Mouse (Mus musculus): ENCODE measurements around the gene Adam8.

Adam8 gene

DNA sequence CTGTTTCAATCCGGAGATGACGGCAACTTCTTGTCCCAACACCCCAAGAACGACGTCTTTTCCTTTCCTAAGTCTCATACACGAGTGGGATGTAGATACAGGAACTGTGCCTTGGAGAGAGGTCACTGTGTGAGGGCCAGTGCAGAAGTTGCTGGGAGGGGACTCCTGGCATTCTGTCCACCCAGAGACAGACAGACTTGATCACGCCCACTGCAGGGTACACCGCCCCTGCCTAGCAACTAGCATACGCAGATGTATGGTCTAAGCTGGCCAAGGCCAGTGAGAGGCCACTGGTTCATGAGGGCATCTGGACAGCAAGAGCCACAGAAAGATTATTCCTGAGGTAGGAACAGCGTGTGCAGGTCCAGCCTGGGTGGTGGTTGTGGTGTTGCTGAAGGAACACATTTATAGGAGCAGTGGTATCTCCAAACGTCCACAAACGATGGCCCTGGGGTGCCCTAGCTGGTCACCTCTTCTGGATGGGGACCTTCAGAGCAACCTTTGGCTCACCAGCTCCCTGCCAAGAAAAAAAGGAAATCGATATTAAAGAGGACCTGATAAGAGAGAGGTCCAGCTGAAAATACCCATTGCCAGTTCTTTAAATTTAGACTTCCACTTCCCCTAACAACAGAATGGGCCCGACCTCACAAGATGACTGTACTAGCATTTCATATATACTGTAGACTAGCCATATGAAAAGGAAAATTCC is 13.2 kb downstream of the Adam8 start:
- no peak for DNase-seq (ENCODE audit: low read depth)

DNA sequence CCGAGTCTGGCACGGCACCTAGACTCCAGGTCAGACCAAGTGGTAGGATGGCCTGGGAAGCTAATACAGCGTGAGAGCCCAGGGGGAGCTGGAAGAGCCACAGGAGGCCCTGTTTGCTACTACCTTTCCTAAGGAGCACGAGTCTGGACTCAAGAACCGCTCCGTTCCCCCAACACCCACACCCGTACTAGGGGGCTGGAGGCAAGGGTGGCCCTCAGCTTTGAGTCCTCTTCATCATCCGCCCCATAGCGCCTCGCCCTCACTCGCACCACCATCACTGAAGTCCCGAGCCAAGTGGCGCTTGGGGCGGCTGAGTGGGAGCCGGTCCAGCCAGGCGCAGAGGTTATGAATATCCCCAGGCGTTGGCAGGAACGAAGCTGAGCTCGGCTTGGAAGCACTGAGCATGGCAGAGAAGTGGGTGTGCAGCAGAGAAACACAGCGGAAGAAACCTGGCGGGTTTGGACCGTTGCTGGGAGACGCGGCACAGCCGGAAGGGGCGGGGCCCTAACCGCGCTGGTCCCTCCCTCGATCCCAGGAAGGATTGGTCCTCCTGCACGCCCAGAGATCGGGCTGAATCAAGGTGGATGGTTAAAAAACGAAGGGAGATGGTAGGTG is 14.0 kb downstream of the Adam8 start, which contains the start of gene 6430531B16Rik:
TSS of gene 6430531B16Rik (minus strand) at position 478 of the 615 bp plus-strand sequence.
- no peak for DNase-seq (ENCODE audit: low read depth)

DNA sequence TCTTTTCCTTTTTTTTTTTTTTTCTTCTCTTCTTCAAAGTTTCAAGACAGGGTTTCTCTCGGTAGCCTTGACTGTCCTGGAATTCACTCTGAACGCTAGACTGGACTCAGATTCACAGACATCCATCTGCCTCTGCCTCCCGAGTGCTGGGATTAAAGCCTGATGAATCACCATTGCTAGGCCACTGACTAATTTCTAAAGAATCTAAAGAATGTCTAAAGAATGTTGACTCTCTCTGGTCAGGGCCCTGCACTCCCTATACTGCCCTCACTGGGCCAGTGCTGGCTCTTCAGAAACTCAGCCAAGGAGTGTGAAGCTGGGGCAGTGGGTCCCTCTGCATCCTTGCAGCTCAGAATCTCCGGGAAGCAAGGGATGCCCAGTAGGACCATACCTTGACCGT is 16.9 kb downstream of the Adam8 start:
- DNase-seq (ENCODE audit: low read depth): no peak

DNA sequence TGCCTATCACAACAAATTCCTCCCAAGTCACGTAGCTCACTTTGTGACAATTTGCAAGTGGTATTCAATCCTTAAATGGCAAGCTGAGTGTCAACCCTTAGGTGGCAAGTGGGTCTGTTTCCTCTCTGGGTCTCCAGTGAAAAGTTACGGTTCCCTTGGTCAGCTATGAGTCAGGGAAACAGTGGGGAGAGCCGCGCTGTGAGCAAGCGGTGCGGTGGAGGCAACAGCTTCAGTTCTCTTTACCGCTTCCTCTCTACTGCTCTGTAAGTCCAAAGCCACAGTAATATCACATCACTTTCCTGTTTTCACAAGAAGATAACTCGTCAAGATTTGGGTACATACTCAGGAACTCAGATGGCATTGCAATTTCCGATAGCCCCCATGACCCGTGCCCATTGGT is 18.1 kb downstream of the Adam8 start:
- DNase-seq (ENCODE audit: low read depth): no peak

DNA sequence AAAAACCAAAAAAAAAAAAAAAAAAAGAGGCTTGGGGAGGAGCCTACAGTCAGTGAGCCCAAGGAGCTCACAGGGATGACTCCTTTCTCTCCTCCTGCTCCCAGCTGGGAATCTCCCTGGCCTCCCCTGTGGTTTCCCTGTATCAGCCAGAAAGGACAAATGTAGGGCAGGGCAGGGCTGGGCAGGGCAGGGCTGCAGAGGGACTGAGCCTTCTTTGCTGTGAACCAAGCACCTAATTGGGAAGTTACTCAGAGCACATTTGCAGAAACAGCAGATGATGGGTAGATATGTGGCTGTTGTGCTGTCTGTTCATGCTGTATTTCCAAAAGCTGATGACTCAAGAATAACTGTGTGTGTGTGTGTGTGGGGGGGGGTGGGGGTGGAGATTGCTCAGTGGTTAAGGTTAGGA is 19.4 kb downstream of the Adam8 start:
- no peak for DNase-seq (ENCODE audit: low read depth)

DNA sequence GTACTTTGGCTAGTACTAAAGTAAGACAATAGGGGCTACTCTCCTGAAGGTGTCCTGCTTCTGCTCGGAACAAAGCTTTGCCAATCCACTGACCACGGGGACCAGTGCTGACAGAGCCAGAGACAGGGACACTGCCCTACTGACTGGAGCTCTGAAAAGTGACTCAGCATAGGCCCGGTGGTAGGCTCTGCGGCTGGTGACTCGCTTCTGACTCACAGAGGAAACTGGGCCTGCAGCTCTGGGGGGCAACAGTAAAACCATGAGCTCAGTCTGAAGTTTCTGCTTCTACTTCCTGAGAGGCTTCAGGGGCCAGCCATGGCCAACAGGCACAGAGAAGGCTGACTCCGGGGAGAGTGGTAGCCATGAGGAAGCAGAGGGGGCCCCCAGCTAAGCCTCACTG is 20.9 kb downstream of the Adam8 start:
- no peak for DNase-seq (ENCODE audit: low read depth)

DNA sequence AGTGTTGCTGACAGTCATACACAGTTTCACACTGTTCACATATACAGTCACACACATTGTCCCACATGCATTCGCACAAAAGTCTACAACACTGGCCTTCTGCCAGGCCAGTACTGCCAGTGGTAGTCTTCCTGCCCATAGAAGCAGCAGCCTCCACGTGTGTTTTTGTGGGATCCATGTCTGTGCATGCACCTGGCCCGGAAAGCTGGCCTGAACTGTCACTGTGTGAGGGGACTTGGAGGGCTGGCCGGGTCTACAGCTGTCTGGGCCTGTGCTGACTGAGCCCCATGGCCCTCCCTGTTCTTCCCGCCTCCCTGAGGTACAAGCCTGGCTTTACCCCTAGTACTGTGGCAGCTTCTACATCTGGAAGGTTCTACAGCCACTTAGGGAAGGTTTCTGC is 21.4 kb downstream of the Adam8 start:
- DNase-seq (ENCODE audit: low read depth): no peak

DNA sequence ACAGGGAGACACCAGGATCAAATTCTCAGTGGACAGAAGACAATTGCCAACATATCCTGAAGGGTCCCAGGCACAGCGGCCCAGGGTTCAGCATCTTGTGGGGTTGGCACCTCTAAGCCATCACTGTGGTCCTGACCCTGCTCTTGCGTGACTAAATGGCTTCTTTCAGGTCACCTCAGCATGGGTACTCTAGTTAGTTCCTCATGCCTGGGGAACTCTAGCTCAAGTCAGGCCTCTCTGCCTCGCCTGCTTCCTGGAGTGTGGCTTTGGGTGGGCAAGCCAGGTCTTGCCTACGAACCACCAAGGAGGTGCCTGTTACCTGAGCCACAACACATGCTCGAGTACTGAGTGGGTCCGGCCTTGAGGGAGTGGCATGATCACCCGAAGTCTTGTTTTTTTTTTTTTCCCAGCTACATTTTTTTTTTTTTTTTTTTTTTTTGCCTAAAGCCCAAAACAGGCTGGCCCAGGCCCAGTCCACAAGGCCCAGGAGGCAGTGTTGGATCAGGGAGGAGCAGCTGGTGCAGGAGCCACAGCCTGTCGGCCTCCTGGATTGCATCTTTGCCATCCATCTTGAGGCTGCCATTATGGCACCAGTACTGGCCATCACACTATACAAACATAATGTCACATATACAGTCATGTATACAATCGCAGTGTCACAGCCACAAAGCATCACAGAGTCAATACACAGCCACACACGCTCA is 22.0 kb downstream of the Adam8 start:
- DNase-seq (ENCODE audit: low read depth): no peak

DNA sequence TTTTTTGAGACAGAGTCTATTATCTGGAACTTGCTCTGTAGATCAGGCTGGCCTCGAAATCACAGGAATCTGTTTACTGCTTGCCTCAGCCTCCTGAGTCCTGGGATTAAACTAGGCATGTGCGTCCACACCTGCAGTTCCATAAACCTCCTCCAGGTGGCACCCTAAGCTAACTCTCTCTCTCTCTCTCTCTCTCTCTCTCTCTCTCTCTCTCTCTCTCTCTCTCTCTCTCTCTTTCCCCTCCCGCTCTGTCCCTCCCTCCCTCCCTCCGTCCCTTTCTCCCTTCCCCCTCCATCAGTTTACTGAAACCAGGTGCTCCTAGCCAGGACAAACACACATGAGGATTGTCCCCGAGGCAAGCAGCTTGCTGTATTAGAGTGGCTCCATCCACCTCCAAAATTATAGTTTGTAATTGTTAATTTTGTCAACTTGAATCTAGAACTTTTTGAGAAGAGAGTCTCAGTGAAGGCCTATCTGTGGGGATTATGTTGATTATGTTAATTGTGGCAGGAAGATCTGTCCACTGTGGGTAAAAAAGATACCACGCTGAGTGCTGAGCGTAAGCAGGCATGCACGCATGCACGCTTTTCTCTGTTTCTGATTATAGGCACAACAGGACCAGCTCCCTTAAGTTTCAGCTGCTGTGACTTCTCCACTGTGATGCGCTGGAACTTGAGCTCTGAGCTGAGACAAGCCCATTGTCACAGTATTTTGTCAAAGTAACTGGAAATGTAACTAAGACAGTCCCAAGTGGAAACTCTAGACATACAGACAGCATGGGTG is 22.8 kb downstream of the Adam8 start:
- no peak for DNase-seq (ENCODE audit: low read depth)

DNA sequence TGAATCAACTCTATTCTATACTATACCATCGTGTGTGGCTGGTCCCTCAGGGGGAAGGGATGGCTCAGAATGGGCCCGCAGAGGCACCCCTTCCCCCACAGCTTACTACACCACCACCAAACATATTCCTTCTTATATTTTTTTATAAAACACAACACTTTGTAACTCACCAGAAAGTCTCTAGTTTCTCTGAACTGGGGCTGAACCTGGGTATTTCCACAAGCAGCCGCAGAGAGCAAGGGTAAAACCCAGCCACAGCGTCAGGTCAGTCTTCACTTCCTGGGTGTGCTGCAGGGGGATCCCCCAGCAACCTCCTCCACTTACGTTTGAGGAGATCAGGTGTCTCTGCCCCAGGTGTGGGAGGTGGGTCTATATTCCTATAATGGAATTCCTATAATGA is 23.9 kb downstream of the Adam8 start:
- DNase-seq (ENCODE audit: low read depth): no peak

DNA sequence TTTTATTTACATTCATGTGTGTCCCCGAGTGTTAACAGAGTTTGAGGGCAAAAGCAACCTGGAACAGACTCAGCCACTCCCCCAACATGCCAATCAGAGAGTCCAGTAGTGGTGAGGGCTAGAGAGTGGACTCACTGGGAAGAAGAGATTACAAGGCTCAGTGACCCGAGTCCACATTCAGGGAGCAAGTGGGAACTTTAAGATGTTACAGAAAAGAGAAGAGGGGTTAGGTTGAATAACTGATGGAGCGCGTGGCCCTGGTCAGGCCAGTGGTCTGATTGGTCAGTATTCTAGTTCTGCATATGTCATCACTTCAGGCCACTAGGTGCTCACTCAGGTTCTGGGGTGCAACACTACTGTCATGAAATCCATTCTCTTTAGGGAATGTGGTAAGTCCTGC is 25.2 kb downstream of the Adam8 start:
- no peak for DNase-seq (ENCODE audit: low read depth)

DNA sequence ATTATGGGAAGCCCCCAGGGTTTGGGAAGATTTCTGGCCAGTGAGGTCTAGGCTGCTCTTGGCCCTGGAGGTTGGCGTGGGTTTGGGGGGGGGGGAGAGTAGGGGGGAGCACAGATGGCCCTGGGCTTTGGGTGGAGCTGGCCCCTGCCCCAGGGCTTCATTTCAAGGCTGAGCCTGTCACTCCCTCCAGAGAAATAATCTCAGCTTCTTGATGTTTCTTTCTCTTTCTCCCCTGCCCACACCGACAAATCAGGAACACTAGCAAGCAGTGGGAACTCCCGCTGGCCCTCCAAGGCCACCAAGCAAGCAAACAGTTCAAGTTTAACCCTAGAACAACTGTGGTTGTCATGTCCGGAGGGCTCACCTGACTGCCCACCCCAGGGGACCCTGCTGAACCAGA is 28.5 kb downstream of the Adam8 start:
- no peak for DNase-seq (ENCODE audit: low read depth)

DNA sequence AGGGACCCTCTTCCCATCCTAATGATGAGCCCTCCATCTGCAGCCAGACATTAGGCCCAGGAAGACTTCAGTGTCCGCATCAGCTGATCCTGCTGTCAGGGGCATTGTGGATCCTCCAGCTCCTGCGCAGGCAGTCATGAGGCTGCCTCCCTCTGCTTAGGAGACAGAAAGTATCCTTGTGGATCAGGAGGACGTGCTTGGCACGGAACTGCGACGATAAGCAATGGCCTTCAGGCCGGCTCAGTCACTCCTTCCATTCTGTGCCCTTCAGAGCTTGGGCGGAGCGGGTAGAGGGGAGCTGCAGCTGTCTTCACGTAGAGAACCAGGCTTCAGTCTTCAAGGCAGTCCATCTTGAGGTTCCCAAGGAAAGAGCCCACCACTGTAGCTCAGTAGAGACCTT is 31.2 kb downstream of the Adam8 start:
- DNase-seq (ENCODE audit: low read depth): no peak

DNA sequence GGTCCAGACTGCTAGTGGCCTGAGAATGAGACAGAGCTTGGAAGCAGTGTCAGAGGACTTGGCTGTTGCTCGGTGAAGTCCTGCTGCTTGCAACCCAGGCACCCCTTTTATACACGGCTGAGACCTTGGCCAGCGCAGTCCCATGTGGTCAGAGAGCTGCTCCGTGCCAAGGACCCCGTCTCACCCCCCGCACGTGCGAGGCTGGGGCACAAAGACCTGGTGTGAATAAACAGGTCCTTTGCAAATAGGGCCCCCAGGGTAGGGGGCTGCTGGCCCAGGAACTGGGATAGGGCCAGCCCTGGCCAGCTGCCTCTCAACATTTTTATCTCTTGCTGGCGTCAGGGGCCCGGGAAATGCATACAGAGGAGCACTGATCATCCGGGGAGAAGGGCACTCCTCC is 34.4 kb downstream of the Adam8 start:
- no peak for DNase-seq (ENCODE audit: low read depth)

DNA sequence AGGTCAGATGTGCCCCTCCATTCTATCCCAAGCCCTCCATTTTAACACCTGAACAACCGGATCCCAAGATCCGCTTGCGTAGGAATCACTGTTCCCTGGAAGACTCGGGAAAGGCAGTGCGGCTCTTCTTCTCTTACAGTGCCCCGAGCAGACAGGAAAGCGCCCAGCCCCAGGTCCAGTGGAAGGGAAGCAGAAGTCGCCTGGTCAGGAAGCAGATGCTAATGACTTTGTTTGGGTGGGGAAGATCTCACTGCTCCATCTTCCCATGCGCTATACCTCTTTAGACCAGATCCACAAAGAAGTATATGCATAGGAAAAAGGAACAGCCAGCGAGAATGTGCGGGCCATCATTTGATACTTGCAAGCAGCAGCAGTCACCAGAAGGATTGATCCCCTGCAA is 34.9 kb downstream of the Adam8 start:
- no peak for DNase-seq (ENCODE audit: low read depth)

DNA sequence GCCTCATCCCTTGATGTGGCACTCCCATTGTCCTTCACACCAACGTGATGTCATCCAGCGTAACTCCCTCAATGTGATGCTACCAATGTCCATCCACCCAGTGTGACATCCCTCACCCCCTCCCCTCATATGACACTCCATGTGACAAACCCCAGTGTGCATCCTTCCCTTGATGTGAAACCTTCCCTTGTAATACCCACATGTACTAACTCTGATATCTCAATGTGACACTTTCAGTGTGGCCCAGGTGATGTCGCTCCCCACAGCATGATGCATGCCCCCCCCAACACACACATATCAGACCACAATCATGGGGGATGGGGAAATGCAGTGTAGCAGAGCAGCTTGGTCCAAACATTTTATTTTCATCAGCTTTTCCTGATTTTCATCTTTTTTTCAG is 35.7 kb downstream of the Adam8 start:
- DNase-seq (ENCODE audit: low read depth): no peak

DNA sequence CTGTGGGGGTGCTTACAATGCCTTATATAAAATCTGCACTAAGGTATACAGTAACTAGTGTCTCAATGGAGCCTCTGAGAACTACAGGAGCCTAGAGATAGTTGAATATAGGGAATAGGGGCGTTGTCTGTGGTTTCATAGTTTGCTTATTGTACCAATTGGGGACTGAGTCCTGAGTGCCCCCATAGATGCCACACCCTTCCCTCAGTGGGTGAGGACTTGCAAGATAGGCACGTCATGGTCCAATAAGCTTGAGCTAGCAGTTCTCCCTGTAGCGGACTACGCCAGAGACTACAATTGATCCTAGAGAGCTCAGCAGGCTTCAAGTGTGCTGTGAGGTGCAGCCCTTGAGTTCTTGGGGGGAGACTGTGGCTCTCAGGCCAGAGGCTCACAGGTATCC is 36.9 kb downstream of the Adam8 start:
- DNase-seq (ENCODE audit: low read depth): no peak

DNA sequence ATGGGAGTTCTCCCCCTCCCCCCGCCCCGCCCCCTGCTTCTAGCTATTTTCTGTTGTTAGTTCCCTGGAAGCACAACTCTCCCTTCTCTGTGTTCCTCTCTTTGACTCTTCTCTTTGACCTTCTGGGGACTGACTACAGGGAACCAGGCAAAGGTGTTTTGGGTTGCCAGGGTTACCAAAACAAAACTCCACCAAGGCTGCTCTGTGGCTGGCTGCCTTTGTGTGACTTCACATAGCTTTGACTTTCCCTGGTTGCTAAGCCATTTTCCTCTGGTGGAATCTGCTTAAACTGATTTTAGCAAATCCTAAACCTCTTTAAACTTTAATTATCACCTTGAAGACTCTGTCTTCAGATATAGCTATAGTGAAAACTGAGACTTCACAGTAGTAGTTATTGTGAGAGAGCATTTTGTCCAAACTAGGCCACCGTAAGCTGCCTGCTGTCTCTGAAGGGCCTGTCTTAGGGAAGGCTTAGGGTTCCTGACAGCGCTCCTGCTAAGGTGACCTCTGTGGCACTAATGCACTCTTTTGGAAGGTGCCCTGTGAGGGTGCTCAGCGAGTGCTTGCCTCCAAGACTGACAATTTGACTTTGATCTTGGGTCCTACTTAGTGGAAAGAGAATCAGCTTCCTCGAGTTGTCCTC is 40.2 kb downstream of the Adam8 start:
- no peak for DNase-seq (ENCODE audit: low read depth)

DNA sequence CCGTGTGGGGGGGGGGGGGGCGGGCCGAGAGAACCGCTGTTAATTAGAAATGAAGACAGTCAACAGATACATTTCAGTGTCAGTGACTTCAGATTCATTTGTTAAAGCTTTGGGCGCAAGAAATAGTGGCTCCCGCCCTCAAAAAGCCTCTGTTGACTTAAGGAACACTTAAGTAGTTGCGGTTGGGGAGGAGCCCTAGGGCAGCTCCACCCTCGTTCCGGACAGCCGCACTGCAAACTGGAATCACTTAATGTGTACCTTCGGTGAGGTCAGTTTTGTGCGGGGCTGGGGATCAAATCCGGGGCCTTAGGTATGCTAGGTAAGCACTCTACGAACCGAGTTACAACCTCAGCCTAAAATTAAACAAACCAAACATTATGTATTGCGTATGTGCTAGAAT is 41.3 kb downstream of the Adam8 start:
- no peak for DNase-seq (ENCODE audit: low read depth)

DNA sequence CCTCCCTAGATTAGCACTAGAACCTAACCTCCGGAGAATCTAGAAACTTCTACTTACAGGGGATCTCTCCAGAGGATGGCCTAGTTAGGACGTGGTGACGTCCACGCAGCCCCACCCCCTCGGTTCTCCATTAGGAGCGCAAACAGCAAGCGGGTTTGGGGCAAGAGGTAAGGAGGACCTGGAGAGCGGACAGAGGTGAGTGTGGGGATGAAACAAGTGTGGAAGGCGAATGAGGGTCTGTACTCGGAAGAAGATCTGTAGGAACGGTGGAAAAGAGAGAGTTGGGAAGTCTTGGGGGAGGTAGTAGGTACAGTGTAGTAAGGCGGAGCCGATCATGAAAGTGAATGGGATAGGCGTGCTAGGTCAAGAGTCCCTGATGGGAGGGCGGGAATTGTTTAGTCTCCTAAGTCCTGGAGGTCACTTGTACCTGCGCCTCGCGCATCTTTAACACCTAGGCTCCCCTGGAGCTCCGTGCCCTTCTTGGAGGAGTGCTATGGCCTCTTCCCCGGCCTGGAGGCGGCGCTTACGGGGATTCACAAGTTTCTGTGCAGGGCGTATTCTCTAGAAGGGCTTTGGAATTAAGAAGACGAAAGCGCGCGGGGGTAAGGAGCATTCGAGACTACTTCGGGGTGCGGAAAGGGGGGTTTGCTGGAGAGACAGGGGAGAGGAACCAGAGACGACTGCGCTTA is 41.9 kb downstream of the Adam8 start:
- DNase-seq (ENCODE audit: low read depth): no peak

DNA sequence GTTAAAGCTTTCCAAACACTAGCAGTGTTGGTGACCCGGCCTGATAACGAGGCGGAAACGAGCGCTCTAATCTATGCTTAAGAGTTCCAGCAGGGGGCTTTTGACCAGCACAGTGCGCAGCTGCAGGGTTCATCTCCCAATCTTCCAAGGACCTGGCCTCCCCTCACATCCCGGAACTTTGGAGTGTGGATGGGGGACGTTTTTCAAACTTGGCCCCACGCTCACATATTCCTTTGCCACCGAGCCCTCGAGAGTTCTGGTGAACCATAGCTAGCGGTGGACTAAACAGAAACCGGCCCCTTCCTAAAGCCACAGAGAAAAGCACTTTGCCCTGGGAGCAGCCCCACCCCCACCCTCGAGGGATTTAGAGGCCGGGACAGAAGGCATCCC is 42.5 kb downstream of the Adam8 start:
- no peak for DNase-seq (ENCODE audit: low read depth)

DNA sequence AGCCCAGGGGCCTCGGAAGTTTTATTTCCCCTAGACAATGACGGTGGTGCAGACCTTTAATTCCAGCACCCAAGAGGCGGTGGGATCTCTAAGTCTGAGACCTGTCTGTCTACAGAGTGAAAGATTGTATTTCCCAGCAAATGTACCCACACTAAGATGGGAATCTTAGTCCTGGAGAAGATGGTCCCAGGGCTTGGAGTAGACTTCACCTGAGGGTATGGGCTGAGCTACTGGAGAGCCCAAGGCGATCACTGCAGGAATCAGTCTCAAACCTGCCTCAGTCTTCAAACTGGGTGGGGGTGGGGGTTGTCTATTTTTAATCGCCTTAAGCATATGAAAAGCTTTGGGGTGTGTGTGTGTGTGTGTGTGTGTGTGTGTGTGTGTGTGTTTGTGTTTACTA is 46.3 kb downstream of the Adam8 start:
- DNase-seq (ENCODE audit: low read depth): no peak
